24 mouse cellular contexts compared by ENCODE assay signal in genomic region chr13:30018573-30018972, GRCm38 (mm10).
"Had no signal": no experiment of that assay in that cellular context is flagged by ENCODE, and none has a peak within 500 bp of the region (broad histone marks: within the 10 kb centered on the region; RNA-seq: fewer than 3 reads in every experiment).

No protein-coding gene starts in this region.

- H3K27me3 ChIP-seq: heart, embryonic 13.5 days; heart, embryonic 15.5 days; hindbrain, embryonic 13.5 days; hindbrain, embryonic 15.5 days; kidney, embryonic 15.5 days; limb, embryonic 12.5 days had no signal

- H3K27ac ChIP-seq: heart, adult 2 months; heart, embryonic 13.5 days; heart, embryonic 15.5 days; hindbrain, embryonic 13.5 days; hindbrain, embryonic 15.5 days; hindbrain, postnatal 0 days; kidney, embryonic 15.5 days; kidney, postnatal 0 days; limb, embryonic 10.5 days; limb, embryonic 12.5 days had no signal

- H3K36me3 ChIP-seq: heart, embryonic 13.5 days; heart, embryonic 15.5 days; hindbrain, embryonic 13.5 days; hindbrain, embryonic 15.5 days; kidney, embryonic 15.5 days; limb, embryonic 10.5 days; limb, embryonic 12.5 days had no signal

- H3K9ac ChIP-seq: forebrain, postnatal 0 days; heart, embryonic 13.5 days; heart, embryonic 15.5 days; hindbrain, embryonic 13.5 days; hindbrain, embryonic 15.5 days; kidney, embryonic 15.5 days; limb, embryonic 12.5 days had no signal

- ATAC-seq: forebrain, postnatal 0 days; hindbrain, postnatal 0 days; intestine, embryonic 16.5 days had no signal

- H3K4me2 ChIP-seq: heart, embryonic 11.5 days; heart, embryonic 13.5 days; heart, embryonic 15.5 days; hindbrain, embryonic 13.5 days; hindbrain, embryonic 15.5 days; kidney, embryonic 15.5 days; limb, embryonic 12.5 days had no signal

- DNase-seq: forebrain, postnatal 0 days; gastrocnemius, postnatal 14 days; gastrocnemius, postnatal 36 days; heart, adult 2 months; heart, postnatal 14 days; heart, postnatal 36 days; kidney, adult 11 months; kidney, adult 2 months; kidney, adult 9 months; kidney, postnatal 14 days; kidney, postnatal 36 days; layer of hippocampus, adult 9-11 months; layer of hippocampus, postnatal 36 days had no signal

- H3K9me3 ChIP-seq: heart, embryonic 13.5 days; heart, embryonic 15.5 days; hindbrain, embryonic 13.5 days; hindbrain, embryonic 15.5 days; limb, embryonic 10.5 days had no signal

- H3K4me3 ChIP-seq: heart, adult 2 months; heart, embryonic 13.5 days; heart, embryonic 15.5 days; hindbrain, embryonic 13.5 days; hindbrain, embryonic 15.5 days; kidney, embryonic 15.5 days; limb, embryonic 10.5 days; limb, embryonic 12.5 days had no signal

- H3K4me1 ChIP-seq: heart, embryonic 13.5 days; heart, embryonic 15.5 days; hindbrain, embryonic 13.5 days; hindbrain, embryonic 15.5 days; kidney, embryonic 15.5 days; limb, embryonic 10.5 days; limb, embryonic 12.5 days had no signal
